Mouse (Mus musculus): Measurements from ENCODE around the gene Tnxb. TPM values are rescaled to one million over a fixed set of nuclear protein-coding genes. Genes with fewer than 3 reads are reported as not detected.

Tnxb gene
- polyA plus RNA-seq, 1 experiment from 2014 or later, result 0.05 TPM

GRCm38 (mm10) chr17:34630761-34631301 lies 39.5 kb upstream of the Tnxb start:
- Histone ChIP-seq H3K4me1 (peaks cover 60% of the 10 kb centered on the region), H3K36me3 (no peaks in the 10 kb centered on the region), H3K4me3 (peak overlapping the region; percentile 69), H3K9me3 (no peaks in the 10 kb centered on the region), H3K27me3 (peaks cover 21% of the 10 kb centered on the region), H3K4me2 (replicated peaks) (peak overlapping the region; percentile 96), H3K27ac (replicated peaks) (no peak overlapping the region), H3K9ac (replicated peaks) (peak overlapping the region; percentile 31)
- ATAC-seq (replicated peaks), result no peak
- 2% methylated on average over 48 of the region's 48 CpGs for WGBS

GRCm38 (mm10) chr17:34631647-34632046 lies 38.7 kb upstream of the Tnxb start:
- H3K36me3 ChIP-seq, result no peaks in the 10 kb centered on the region
- no peak for ATAC-seq (replicated peaks)
- 6% methylated on average over 12 of the region's 12 CpGs for WGBS
- H3K4me2 ChIP-seq (replicated peaks), result peak overlapping the region; percentile 96
- peaks cover 52% of the 10 kb centered on the region for H3K4me1 ChIP-seq
- H3K27me3 ChIP-seq, result peaks cover 21% of the 10 kb centered on the region
- no peaks in the 10 kb centered on the region for H3K9me3 ChIP-seq
- peak overlapping the region; percentile 69 for H3K4me3 ChIP-seq
- H3K27ac ChIP-seq (replicated peaks), result no peak overlapping the region
- peak overlapping the region; percentile 38 for H3K9ac ChIP-seq (replicated peaks)

GRCm38 (mm10) chr17:34632261-34632691 lies 38.1 kb upstream of the Tnxb start:
- H3K4me2 ChIP-seq (replicated peaks), result peak overlapping the region; percentile 96

GRCm38 (mm10) chr17:34635671-34636070 lies 34.7 kb upstream of the Tnxb start:
- H3K27ac ChIP-seq (replicated peaks), result no peak overlapping the region
- no peaks in the 10 kb centered on the region for H3K9me3 ChIP-seq
- no peak overlapping the region for H3K9ac ChIP-seq (replicated peaks)
- H3K4me3 ChIP-seq, result no peak overlapping the region
- H3K36me3 ChIP-seq, result no peaks in the 10 kb centered on the region
- H3K27me3 ChIP-seq, result peaks cover 18% of the 10 kb centered on the region
- WGBS, result 59% methylated on average over 2 of the region's 2 CpGs
- ATAC-seq (replicated peaks), result no peak
- no peak overlapping the region for H3K4me2 ChIP-seq (replicated peaks)
- peaks cover 22% of the 10 kb centered on the region for H3K4me1 ChIP-seq

More at GRCm38 (mm10) chr17:34632261-34632691, 38.1 kb upstream of the Tnxb start:
- Histone ChIP-seq H3K4me1 (peaks cover 50% of the 10 kb centered on the region), H3K36me3 (no peaks in the 10 kb centered on the region), H3K9me3 (no peaks in the 10 kb centered on the region), H3K9ac (replicated peaks) (peak overlapping the region; percentile 38), H3K27me3 (peaks cover 21% of the 10 kb centered on the region), H3K4me3 (peak overlapping the region; percentile 69), H3K27ac (replicated peaks) (no peak overlapping the region)
- ATAC-seq (replicated peaks), result peak; percentile 9; the same call in 1 of the 2 replicates
- WGBS, result 2% methylated on average over 26 of the region's 26 CpGs

GRCm38 (mm10) chr17:34637459-34637858 lies 32.9 kb upstream of the Tnxb start:
- Histone ChIP-seq H3K27me3 (peaks cover 3% of the 10 kb centered on the region; the same call in 1 of the 2 replicates), H3K4me1 (peaks cover 13% of the 10 kb centered on the region), H3K27ac (replicated peaks) (no peak overlapping the region), H3K9ac (replicated peaks) (no peak overlapping the region), H3K9me3 (no peaks in the 10 kb centered on the region), H3K36me3 (no peaks in the 10 kb centered on the region), H3K4me2 (replicated peaks) (no peak overlapping the region), H3K4me3 (no peak overlapping the region)
- no peak for ATAC-seq (replicated peaks)
- WGBS, result 70% methylated on average over 3 of the region's 3 CpGs

- peaks cover 17% of the 10 kb centered on the region for H3K4me1 ChIP-seq
- no peak overlapping the region for H3K4me2 ChIP-seq (replicated peaks)
- 77% methylated on average over 7 of the region's 7 CpGs for WGBS
- peaks cover 2% of the 10 kb centered on the region; the same call in 1 of the 2 replicates for H3K27me3 ChIP-seq
- no peak overlapping the region for H3K9ac ChIP-seq (replicated peaks)
- ATAC-seq (replicated peaks), result no peak
- H3K9me3 ChIP-seq, result no peaks in the 10 kb centered on the region
- H3K27ac ChIP-seq (replicated peaks), result peak overlapping the region; percentile 20; the same call in 1 of the 2 replicates
- H3K36me3 ChIP-seq, result no peaks in the 10 kb centered on the region
- H3K4me3 ChIP-seq, result no peak overlapping the region
Measured at GRCm38 (mm10) chr17:34639461-34640255, 30.7 kb upstream of the Tnxb start.

- ATAC-seq (replicated peaks), result peak; percentile 27; the same call in 1 of the 2 replicates
- Histone ChIP-seq H3K9me3 (no peaks in the 10 kb centered on the region), H3K4me2 (replicated peaks) (no peak overlapping the region; the same call in 1 of the 2 replicates), H3K4me1 (peaks cover 28% of the 10 kb centered on the region), H3K4me3 (no peak overlapping the region), H3K36me3 (no peaks in the 10 kb centered on the region), H3K27ac (replicated peaks) (peak overlapping the region; percentile 88), H3K9ac (replicated peaks) (peak overlapping the region; percentile 21; the same call in 1 of the 2 replicates), H3K27me3 (no peaks in the 10 kb centered on the region)
- 8% methylated on average over 11 of the region's 11 CpGs for WGBS
Measured at GRCm38 (mm10) chr17:34640778-34641601, 29.3 kb upstream of the Tnxb start.

- Histone ChIP-seq H3K4me3 (no peak overlapping the region), H3K36me3 (no peaks in the 10 kb centered on the region), H3K27ac (replicated peaks) (peak overlapping the region; percentile 88; the same call in 1 of the 2 replicates), H3K27me3 (no peaks in the 10 kb centered on the region), H3K4me2 (replicated peaks) (no peak overlapping the region), H3K4me1 (peaks cover 36% of the 10 kb centered on the region), H3K9ac (replicated peaks) (no peak overlapping the region), H3K9me3 (no peaks in the 10 kb centered on the region)
- no peak for ATAC-seq (replicated peaks)
- 93% methylated on average over 3 of the region's 3 CpGs for WGBS
Measured at GRCm38 (mm10) chr17:34641945-34642344, 28.4 kb upstream of the Tnxb start.

- Histone ChIP-seq H3K27ac (replicated peaks) (no peak overlapping the region), H3K9ac (replicated peaks) (no peak overlapping the region), H3K36me3 (no peaks in the 10 kb centered on the region), H3K4me3 (no peak overlapping the region), H3K4me2 (replicated peaks) (no peak overlapping the region), H3K9me3 (no peaks in the 10 kb centered on the region), H3K27me3 (no peaks in the 10 kb centered on the region), H3K4me1 (peaks cover 46% of the 10 kb centered on the region)
- ATAC-seq (replicated peaks), result no peak
- 88% methylated on average over 4 of the region's 4 CpGs for WGBS
Measured at GRCm38 (mm10) chr17:34643379-34643778, 27.0 kb upstream of the Tnxb start.

GRCm38 (mm10) chr17:34643944-34644343 lies 26.4 kb upstream of the Tnxb start:
- H3K27ac ChIP-seq (replicated peaks), result peak overlapping the region; percentile 62
- no peak overlapping the region for H3K9ac ChIP-seq (replicated peaks)
- no peaks in the 10 kb centered on the region for H3K9me3 ChIP-seq
- H3K4me2 ChIP-seq (replicated peaks), result no peak overlapping the region
- H3K36me3 ChIP-seq, result peaks cover 2% of the 10 kb centered on the region; the same call in 1 of the 2 replicates
- 86% methylated on average over 10 of the region's 10 CpGs for WGBS
- ATAC-seq (replicated peaks), result no peak
- no peaks in the 10 kb centered on the region for H3K27me3 ChIP-seq
- H3K4me1 ChIP-seq, result peaks cover 49% of the 10 kb centered on the region
- H3K4me3 ChIP-seq, result no peak overlapping the region

GRCm38 (mm10) chr17:34644608-34645007 lies 25.7 kb upstream of the Tnxb start, which contains the start of gene Fkbpl:
Gene Fkbpl (plus strand): TSS chr17:34644764.
- peak within 1 kb of the TSS; percentile 61 for H3K9ac ChIP-seq (replicated peaks)
- H3K27ac ChIP-seq (replicated peaks), result peak within 1 kb of the TSS; percentile 73
- H3K27me3 ChIP-seq, result no peaks in the 10 kb centered on the region
- under 1% methylated on average over 16 of the region's 16 CpGs for WGBS
- peak; percentile 77 for ATAC-seq (replicated peaks)
- H3K4me2 ChIP-seq (replicated peaks), result peak within 1 kb of the TSS; percentile 67
- peak within 1 kb of the TSS; percentile 97 for H3K4me3 ChIP-seq
- H3K36me3 ChIP-seq, result peaks cover 8% of the 10 kb centered on the region
- H3K4me1 ChIP-seq, result peaks cover 49% of the 10 kb centered on the region
- H3K9me3 ChIP-seq, result no peaks in the 10 kb centered on the region

Data from forebrain, embryonic 15.5 days (tissue).